Mouse (Mus musculus): ENCODE measurements around the gene Lonrf2. TPM values are rescaled to one million over a fixed set of nuclear protein-coding genes. Genes with fewer than 3 reads are reported as not detected.
A peak's percentile ranks its signal among the peaks of the same experiment; 100 is the strongest.

Lonrf2 gene
- total RNA-seq, 2 experiments from 2014 or later = 127 to 129 TPM

DNA sequence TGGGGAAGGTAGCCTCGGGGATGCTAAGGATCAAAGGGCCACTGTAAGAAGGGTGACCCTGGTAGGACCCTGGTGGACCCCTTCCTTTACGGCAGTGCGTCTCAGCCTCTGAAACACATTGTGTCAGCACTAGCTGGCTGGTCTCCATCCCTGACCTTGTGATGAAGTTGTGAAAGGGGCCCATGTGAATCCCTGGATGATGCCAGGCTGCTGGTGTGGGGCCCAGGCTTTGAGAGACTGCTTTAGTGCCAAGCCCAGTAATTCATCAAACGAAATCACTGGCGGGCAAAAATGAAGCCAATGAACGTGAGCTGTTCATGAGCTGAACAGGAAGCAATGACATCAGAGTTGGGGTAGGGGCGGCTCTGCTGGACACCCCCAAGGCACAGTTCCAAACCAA lies 50.2 kb downstream of the Lonrf2 start:
- no peak for DNase-seq (ENCODE audit: low spot score in 2 of 2)
- intact Hi-C loops (cut with DNase I) = no loop called here

DNA sequence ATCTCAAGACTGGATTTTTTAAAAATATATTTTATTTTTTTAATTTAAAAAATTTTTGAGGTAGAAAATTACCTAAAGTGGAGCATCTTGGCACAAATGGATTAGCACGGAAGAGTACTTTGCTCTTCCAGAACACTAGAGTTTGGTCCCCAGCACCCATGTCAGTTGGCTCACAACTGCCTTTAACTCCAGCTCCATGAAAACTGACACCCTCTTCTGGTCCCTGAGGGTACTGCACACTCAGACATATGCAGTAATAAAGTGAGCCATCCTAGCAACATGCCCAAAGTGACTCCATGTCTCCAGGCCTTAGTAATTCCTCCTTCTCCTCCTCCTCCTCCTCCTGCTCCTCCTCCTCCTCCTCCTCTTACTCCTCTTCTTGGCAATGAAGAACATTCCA lies 58.2 kb downstream of the Lonrf2 start:
- intact Hi-C loops (cut with DNase I) = no loop called here
- no peak for DNase-seq (ENCODE audit: low spot score in 2 of 2)

DNA sequence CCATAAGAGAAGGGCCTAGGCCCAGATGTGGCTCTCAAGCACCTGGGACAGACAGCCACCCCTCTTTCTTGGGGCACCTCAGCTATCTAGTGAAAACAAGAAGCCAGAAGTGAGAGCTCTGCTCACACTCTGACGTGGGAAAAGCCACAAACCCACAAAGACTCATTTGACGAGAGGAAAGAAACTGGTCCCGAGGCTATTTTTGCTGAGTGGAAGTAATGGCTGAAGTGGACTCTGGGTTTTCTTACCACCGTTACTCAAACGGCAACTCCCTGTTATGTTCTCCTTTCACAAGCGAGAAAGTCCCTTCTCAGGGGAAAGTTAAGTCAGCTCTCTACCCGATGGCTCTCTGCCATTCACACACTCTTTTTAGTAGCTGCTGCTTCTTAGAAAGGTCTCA lies 59.0 kb downstream of the Lonrf2 start:
- intact Hi-C loops (cut with DNase I) = no loop called here
- no peak for DNase-seq (ENCODE audit: low spot score in 2 of 2)

DNA sequence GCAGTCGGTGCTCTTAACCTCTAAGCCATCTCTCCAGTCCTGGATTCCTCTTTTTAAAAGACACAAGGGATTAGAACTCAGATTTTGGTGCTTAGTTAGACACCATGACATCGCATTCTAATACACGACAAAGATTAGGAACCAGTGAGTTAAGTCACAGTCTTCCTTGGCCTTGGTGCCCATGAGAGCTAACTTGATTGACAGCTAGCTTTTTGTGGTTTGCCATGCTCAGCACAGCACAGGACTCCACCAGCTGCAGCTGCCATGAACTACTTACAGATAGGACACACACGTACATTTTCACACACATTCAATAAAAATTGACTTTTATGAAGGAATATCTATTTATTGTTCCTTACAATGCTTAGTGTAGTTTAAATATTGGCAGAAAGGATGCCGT lies 60.8 kb downstream of the Lonrf2 start:
- intact Hi-C loops (cut with DNase I) = no loop called here
- DNase-seq (ENCODE audit: low spot score in 2 of 2) = no peak

DNA sequence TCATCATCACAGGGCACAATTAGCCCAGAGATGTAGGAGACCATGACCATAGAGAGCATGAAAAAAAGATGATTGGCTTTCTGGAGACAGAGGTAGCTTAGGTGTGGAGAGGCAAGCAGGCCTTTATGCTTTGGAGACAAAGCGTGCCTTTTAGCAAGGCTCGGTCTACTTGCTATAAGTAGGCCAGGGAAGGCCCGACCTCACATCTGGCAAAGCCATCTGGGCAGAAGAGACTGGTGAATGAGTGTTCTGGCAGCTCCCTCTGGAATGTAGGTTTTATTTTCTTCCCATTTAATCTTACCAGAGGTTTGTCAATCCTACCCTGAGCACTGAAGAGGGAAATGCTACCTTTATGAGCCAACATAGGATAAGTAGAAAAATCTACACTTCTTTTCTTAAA lies 65.8 kb downstream of the Lonrf2 start:
- no peak for DNase-seq (ENCODE audit: low spot score in 2 of 2)
- intact Hi-C loops (cut with DNase I) = no loop called here

DNA sequence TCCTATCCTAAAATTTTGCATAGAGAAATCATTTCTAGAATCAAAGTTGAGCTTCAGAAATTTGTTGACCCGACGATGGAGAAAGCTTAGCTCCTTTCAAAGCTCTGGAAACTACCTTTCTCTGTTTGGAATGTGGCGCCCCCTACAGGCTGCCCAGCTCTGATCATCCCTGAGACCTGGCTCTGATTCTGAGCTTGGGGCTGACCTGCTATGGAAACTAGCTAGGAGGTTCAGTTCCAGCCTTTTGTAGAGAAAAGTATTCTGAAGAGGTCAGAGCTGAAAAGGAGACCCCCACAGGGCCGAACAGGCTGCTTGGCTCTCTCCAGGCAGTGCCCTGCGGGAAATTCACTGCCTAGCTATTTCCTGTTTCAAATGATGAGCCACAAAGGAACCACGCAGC lies 66.6 kb downstream of the Lonrf2 start:
- peak; percentile 62 to 76 for DNase-seq (ENCODE audit: low spot score in 2 of 2)
- intact Hi-C loops (cut with DNase I) = loop anchor here (5.0 to 10.0 kb wide), 4 partner anchors 145 to 583 kb away; no protein-coding TSS in a partner anchor

DNA sequence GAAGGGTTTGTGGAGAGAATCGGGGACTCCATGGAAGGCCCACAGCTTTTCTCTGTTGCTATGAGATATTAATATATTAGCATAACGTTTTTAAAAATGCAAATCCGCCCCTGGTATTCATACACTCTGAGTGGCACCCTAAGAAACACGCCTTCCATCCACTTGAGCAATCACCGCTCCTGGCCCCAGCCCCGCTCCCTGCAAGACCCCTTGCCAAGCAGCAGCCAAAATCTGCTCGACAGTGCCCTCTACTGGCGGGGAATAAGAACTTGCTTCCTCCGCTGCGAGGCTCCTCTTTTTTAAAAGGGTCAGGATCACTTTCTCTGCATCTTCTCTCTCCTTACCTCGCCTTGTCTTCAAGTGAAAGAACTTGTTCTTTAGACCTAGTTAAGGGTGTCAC lies 68.7 kb downstream of the Lonrf2 start:
- peak; percentile 61 to 78 for DNase-seq (ENCODE audit: low spot score in 2 of 2)
- intact Hi-C loops (cut with DNase I) = loop anchor here (5.0 to 10.0 kb wide), 4 partner anchors 143 to 581 kb away; no protein-coding TSS in a partner anchor

DNA sequence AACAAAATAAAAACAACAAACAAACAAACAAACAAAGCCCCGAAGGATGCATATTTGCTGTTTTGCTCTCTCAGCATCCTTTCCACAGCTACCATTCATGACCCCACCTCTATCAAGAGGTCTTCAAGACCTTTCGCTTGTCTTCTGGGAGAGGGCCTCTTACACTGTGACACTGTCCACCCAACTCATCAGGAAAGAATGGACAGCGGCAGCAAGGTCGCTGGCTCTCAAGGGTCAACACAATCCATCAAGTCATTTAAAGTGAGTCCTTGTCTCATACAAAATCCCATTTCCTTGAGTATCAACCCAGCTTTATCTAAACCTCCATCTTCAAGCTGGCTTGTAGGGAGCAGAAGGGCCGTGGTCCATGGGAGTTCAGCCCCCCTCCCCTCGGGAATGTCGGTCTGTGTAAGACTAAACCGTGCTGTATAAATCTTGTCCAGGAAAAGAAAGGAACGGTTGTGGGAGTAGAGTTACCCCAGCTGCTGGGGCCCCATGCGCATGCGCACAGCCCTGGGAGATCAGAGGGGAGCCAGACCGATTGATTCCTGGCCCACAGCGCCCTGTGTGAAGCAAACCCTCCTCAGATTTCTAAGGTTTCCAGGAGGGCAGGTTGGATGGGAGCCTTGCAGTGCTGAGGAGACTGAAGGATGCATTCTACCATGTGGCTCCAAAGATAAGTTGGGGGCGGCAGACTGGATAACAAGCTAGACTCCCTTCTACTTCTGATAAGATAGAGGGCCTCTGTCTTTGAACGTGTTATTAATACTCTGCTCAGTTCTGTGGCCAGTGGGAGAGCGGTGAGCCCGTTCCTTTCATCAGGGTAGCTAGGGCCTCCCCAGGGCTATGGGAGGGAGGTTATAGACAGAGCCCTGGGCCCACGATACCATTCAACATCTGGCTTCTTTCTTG lies 69.6 kb downstream of the Lonrf2 start:
- DNase-seq (ENCODE audit: low spot score in 2 of 2) = no peak
- intact Hi-C loops (cut with DNase I) = loop anchor here (5.0 to 10.0 kb wide), 4 partner anchors 142 to 580 kb away; no protein-coding TSS in a partner anchor

DNA sequence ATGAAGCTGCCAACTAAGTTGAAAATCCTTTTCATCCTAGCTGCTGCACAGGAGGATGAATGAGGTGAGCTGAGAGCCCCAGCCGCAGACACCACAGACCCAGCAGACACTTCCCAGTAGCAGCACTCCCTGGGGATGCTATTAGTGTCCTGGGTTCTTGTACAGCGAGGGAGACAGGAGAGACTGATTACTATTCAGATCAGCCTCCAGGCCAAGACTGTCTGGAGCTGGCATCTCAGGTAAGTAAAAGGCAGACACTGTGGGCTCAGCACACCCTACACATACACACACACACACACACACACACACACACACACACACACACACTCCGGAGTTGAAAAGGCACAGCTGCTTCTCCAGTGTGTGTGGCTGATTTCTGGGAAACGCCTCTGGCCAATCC lies 70.3 kb downstream of the Lonrf2 start:
- no peak for DNase-seq (ENCODE audit: low spot score in 2 of 2)
- intact Hi-C loops (cut with DNase I) = loop anchor here (5.0 to 10.0 kb wide), 4 partner anchors 141 to 579 kb away; no protein-coding TSS in a partner anchor

DNA sequence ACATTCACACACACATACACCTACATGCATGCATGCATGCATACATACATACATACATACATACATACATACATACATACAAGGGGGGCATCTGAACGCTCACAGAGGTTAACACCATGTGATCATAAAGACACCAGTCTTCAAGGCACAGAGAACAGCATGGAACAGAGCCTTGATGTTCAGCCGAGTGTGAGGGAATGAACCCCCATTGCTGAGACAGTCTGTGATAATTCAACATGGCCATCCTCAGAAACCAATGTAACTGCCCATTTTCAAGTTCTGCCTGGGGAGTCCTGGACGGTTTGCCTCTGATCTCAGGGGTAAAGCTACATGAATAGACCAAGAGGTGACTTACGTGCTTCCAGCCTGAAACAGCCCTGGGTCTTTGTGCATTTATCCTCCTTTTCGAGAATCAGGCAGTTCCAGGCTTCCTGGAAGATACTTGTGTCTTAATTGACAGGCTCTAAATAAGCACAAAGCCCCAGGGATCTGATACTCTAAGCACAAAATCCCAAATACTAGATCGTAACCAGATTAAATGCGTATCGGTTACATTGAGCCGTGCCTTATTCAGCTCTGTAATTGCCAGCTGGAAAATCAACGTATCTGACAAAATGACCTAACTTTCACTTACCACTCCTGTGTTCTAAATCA lies 72.4 kb downstream of the Lonrf2 start:
- intact Hi-C loops (cut with DNase I) = loop anchor here (10.0 kb wide), 2 partner anchors 139 to 439 kb away; no protein-coding TSS in a partner anchor
- no peak for DNase-seq (ENCODE audit: low spot score in 2 of 2)

DNA sequence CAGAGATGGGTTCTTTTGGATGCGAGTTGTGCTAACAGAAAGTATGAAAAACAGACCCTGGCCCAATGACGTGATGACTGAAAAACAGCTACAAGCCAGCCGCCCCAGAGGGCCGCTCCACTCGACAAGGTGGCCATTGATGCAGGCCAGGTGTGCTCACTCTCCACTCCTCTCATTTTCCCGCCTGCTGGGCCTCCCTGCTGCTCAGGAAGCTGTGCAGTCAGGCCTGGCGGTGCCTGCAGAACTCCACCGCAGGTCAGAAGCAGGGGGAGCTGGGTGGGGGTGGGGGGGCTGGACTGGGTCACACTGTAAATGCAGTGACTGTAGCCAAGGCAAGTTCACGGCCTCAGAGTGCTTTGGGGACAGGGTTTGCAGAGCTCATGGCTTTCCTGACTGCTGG lies 76.1 kb downstream of the Lonrf2 start:
- intact Hi-C loops (cut with DNase I) = loop anchor here (10.0 kb wide), 2 partner anchors 136 to 436 kb away; no protein-coding TSS in a partner anchor

DNA sequence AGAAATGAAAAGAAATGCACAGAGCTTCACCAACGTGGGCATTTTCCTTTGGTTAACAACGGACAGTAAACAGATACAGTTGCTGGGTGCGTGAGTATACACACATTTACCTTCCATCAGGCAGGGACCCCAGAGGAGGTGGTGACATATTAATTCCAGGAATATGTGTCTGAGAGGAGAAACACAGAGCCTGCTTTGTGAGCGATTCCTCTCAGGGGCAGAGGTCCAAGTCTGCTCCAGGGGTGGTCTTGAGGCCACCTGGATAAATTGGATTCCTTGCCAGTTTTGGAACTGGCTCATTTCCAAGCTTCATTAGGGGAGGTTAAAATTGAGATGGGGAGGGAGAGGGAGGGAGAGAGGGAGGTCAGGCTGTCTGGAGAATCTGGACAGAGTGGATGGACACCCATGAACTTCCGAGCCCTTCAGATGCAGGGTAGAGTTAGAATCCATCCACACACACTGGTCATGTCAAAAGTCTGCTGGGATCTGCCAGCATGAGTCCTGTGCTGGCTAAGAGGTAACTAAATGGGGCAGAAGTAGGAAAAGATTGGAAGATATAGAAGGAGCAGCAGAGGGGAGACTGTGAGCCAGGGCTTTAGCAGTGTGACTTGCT lies 78.6 kb downstream of the Lonrf2 start:
- intact Hi-C loops (cut with DNase I) = no loop called here
- no peak for DNase-seq (ENCODE audit: low spot score in 2 of 2)

More for the DNA sequence above, 76.1 kb downstream of the Lonrf2 start:
- DNase-seq (ENCODE audit: low spot score in 2 of 2) = no peak

DNA sequence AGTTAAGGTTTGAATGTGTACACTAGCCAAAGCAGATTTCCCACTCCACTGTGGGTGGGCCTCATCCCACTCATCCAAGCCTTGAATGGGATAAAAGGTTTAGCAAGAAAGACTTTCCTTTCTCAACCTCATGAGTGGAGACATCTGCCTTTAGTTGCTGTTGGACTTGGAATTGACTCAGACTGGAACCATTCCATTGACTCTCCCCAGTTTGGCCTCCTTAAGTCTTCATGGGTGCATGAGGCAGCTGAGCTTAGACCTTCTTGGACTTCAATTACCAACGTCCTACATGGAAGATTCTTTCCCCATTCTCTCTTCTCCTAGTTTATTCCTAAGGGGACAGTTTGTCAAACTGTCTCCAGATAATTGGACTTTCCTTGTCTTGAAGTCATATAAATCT lies 92.6 kb downstream of the Lonrf2 start:
- no peak for DNase-seq (ENCODE audit: low spot score in 2 of 2)
- intact Hi-C loops (cut with DNase I) = no loop called here

Other genes with a start within 250 kb of the Lonrf2 start
- gene Aff3, start 171.8 kb downstream of the Lonrf2 start, total RNA-seq (2021) = 10 to 100 TPM; 82.9 to 86.5 TPM
- 10 to 100 TPM; 57.0 to 58.3 TPM for gene Chst10, start 61.5 kb upstream of the Lonrf2 start, total RNA-seq (2021)
- gene Nms, start 102.4 kb upstream of the Lonrf2 start, total RNA-seq (2021) = not detected
- 10 to 100 TPM; 38.2 to 38.4 TPM for gene Pdcl3, start 148.9 kb upstream of the Lonrf2 start, total RNA-seq (2021)

Data from left cerebral cortex, postnatal 14 days (tissue).